Mouse (Mus musculus): Measurements from ENCODE around the gene Phc2. TPM values are rescaled to one million over a fixed set of nuclear protein-coding genes. Genes with fewer than 3 reads are reported as not detected.
"Not testable (repeated sequence)": the region's sequence is repeated elsewhere in the genome, so short reads cannot be mapped to it uniquely, and the experiment has no call there.

The Phc2 gene
- polyA plus RNA-seq, 1 experiment: 18.9 TPM

GRCm38 (mm10) chr4:128666362-128666761 is 11.9 kb downstream of the Phc2 start:
- H3K4me3 ChIP-seq (ENCODE audit: insufficient read depth, low read depth, low read length); H3K4me1 ChIP-seq (ENCODE audit: control insufficient read depth, insufficient read depth, insufficient read length, low read length); H3K27ac ChIP-seq (replicated peaks; ENCODE audit: low read depth, low read length): not testable (repeated sequence)

GRCm38 (mm10) chr4:128667195-128667594 is 12.7 kb downstream of the Phc2 start:
- not testable (repeated sequence) for H3K27ac ChIP-seq (replicated peaks; ENCODE audit: low read depth, low read length); H3K4me3 ChIP-seq (ENCODE audit: insufficient read depth, low read depth, low read length); H3K4me1 ChIP-seq (ENCODE audit: control insufficient read depth, insufficient read depth, insufficient read length, low read length)

- Histone ChIP-seq H3K27ac (replicated peaks; ENCODE audit: low read depth, low read length) (no peak overlapping the region), H3K4me1 (ENCODE audit: control insufficient read depth, insufficient read depth, insufficient read length, low read length) (no peaks in the 10 kb centered on the region; the same call in 1 of the 2 replicates), H3K4me3 (ENCODE audit: insufficient read depth, low read depth, low read length) (no peak overlapping the region)
These were observed 14.7 kb downstream of the Phc2 start for GRCm38 (mm10) chr4:128669229-128669628.

GRCm38 (mm10) chr4:128670566-128671191 is 16.2 kb downstream of the Phc2 start:
- Histone ChIP-seq H3K4me1 (ENCODE audit: control insufficient read depth, insufficient read depth, insufficient read length, low read length) (no peaks in the 10 kb centered on the region; the same call in 1 of the 2 replicates), H3K27ac (replicated peaks; ENCODE audit: low read depth, low read length) (no peak overlapping the region), H3K4me3 (ENCODE audit: insufficient read depth, low read depth, low read length) (no peak overlapping the region)

- H3K4me3 ChIP-seq (ENCODE audit: insufficient read depth, low read depth, low read length): no peak overlapping the region
- no peaks in the 10 kb centered on the region; the same call in 1 of the 2 replicates for H3K4me1 ChIP-seq (ENCODE audit: control insufficient read depth, insufficient read depth, insufficient read length, low read length)
- no peak overlapping the region for H3K27ac ChIP-seq (replicated peaks; ENCODE audit: low read depth, low read length)
These were observed 18.0 kb downstream of the Phc2 start for GRCm38 (mm10) chr4:128672494-128672893.

GRCm38 (mm10) chr4:128678564-128679217 is 24.2 kb downstream of the Phc2 start:
- no peak overlapping the region for H3K27ac ChIP-seq (replicated peaks; ENCODE audit: low read depth, low read length)

GRCm38 (mm10) chr4:128681126-128681525 is 26.6 kb downstream of the Phc2 start:
- Histone ChIP-seq H3K4me1 (ENCODE audit: control insufficient read depth, insufficient read depth, insufficient read length, low read length) (no peaks in the 10 kb centered on the region), H3K27ac (replicated peaks; ENCODE audit: low read depth, low read length) (no peak overlapping the region)

More at GRCm38 (mm10) chr4:128678564-128679217, 24.2 kb downstream of the Phc2 start:
- Histone ChIP-seq H3K4me1 (ENCODE audit: control insufficient read depth, insufficient read depth, insufficient read length, low read length) (no peaks in the 10 kb centered on the region), H3K4me3 (ENCODE audit: insufficient read depth, low read depth, low read length) (no peak overlapping the region)

GRCm38 (mm10) chr4:128682281-128682680 is 27.8 kb downstream of the Phc2 start:
- no peak overlapping the region for H3K4me3 ChIP-seq (ENCODE audit: insufficient read depth, low read depth, low read length)
- no peak overlapping the region for H3K27ac ChIP-seq (replicated peaks; ENCODE audit: low read depth, low read length)
- no peaks in the 10 kb centered on the region for H3K4me1 ChIP-seq (ENCODE audit: control insufficient read depth, insufficient read depth, insufficient read length, low read length)

More at GRCm38 (mm10) chr4:128681126-128681525, 26.6 kb downstream of the Phc2 start:
- H3K4me3 ChIP-seq (ENCODE audit: insufficient read depth, low read depth, low read length): no peak overlapping the region

- H3K27ac ChIP-seq (replicated peaks; ENCODE audit: low read depth, low read length): no peak overlapping the region
- no peaks in the 10 kb centered on the region for H3K4me1 ChIP-seq (ENCODE audit: control insufficient read depth, insufficient read depth, insufficient read length, low read length)
- H3K4me3 ChIP-seq (ENCODE audit: insufficient read depth, low read depth, low read length): no peak overlapping the region
These were observed 29.2 kb downstream of the Phc2 start for GRCm38 (mm10) chr4:128683706-128684105.

GRCm38 (mm10) chr4:128684108-128684507 is 29.6 kb downstream of the Phc2 start:
- no peak overlapping the region for H3K27ac ChIP-seq (replicated peaks; ENCODE audit: low read depth, low read length)
- H3K4me1 ChIP-seq (ENCODE audit: control insufficient read depth, insufficient read depth, insufficient read length, low read length): no peaks in the 10 kb centered on the region
- no peak overlapping the region for H3K4me3 ChIP-seq (ENCODE audit: insufficient read depth, low read depth, low read length)

GRCm38 (mm10) chr4:128688513-128688913 is 34.0 kb downstream of the Phc2 start:
- no peaks in the 10 kb centered on the region for H3K4me1 ChIP-seq (ENCODE audit: control insufficient read depth, insufficient read depth, insufficient read length, low read length)
- no peak overlapping the region for H3K27ac ChIP-seq (replicated peaks; ENCODE audit: low read depth, low read length)
- H3K4me3 ChIP-seq (ENCODE audit: insufficient read depth, low read depth, low read length): no peak overlapping the region

GRCm38 (mm10) chr4:128688976-128689375 is 34.5 kb downstream of the Phc2 start:
- H3K4me3 ChIP-seq (ENCODE audit: insufficient read depth, low read depth, low read length): no peak overlapping the region
- H3K4me1 ChIP-seq (ENCODE audit: control insufficient read depth, insufficient read depth, insufficient read length, low read length): no peaks in the 10 kb centered on the region
- H3K27ac ChIP-seq (replicated peaks; ENCODE audit: low read depth, low read length): no peak overlapping the region

GRCm38 (mm10) chr4:128689739-128690304 is 35.3 kb downstream of the Phc2 start:
- no peaks in the 10 kb centered on the region for H3K4me1 ChIP-seq (ENCODE audit: control insufficient read depth, insufficient read depth, insufficient read length, low read length)
- H3K4me3 ChIP-seq (ENCODE audit: insufficient read depth, low read depth, low read length): no peak overlapping the region
- H3K27ac ChIP-seq (replicated peaks; ENCODE audit: low read depth, low read length): no peak overlapping the region

- H3K27ac ChIP-seq (replicated peaks; ENCODE audit: low read depth, low read length): no peak overlapping the region
- no peak overlapping the region for H3K4me3 ChIP-seq (ENCODE audit: insufficient read depth, low read depth, low read length)
- H3K4me1 ChIP-seq (ENCODE audit: control insufficient read depth, insufficient read depth, insufficient read length, low read length): no peaks in the 10 kb centered on the region
These were observed 36.7 kb downstream of the Phc2 start for GRCm38 (mm10) chr4:128691195-128691594.

- Histone ChIP-seq H3K27ac (replicated peaks; ENCODE audit: low read depth, low read length) (no peak overlapping the region), H3K4me1 (ENCODE audit: control insufficient read depth, insufficient read depth, insufficient read length, low read length) (no peaks in the 10 kb centered on the region)
These were observed 37.8 kb downstream of the Phc2 start for GRCm38 (mm10) chr4:128692149-128692925.

More at GRCm38 (mm10) chr4:128692149-128692925, 37.8 kb downstream of the Phc2 start:
- H3K4me3 ChIP-seq (ENCODE audit: insufficient read depth, low read depth, low read length): no peak overlapping the region

Data from brown adipose tissue, adult 24 weeks (tissue).